Mouse (Mus musculus) stomach, embryonic 16.5 days (tissue): Measurements from ENCODE around the gene Fam174b. TPM values are rescaled to one million over a fixed set of nuclear protein-coding genes. Genes with fewer than 3 reads are reported as not detected.

Experiments
- ATAC-seq: fragments of 200-750 bp; cut with Nextera tagmentation; 2 replicates; pipeline ENCODE4 v1.8.0; 2017; ENCODE audit warnings: moderate number of reproducible peaks, moderate TSS enrichment; ENCODE audit not compliant: insufficient read depth, low FRiP score
- H3K27ac ChIP-seq: fragments of 300-500 bp; sonication (generic); 2 replicates; pipeline ENCODE4 v1.5.1; 2014; ENCODE audit warnings: low read length
- H3K27me3 ChIP-seq: fragments of 300-500 bp; sonication (generic); 2 replicates; pipeline ENCODE4 v1.6.1; 2014; ENCODE audit warnings: low read length, control low read depth, mixed read lengths; ENCODE audit not compliant: control insufficient read depth, insufficient read depth
- H3K36me3 ChIP-seq: fragments of 300-500 bp; sonication (generic); 2 replicates; pipeline ENCODE4 v1.6.1; 2014; ENCODE audit warnings: low read length; ENCODE audit not compliant: control insufficient read depth, insufficient read depth
- H3K4me1 ChIP-seq: fragments of 300-500 bp; sonication (generic); 2 replicates; pipeline ENCODE4 v1.6.1; 2014; ENCODE audit warnings: low read length, control low read depth, mixed read lengths; ENCODE audit not compliant: control insufficient read depth, insufficient read depth
- H3K4me2 ChIP-seq: fragments of 300-500 bp; sonication (generic); 2 replicates; pipeline ENCODE4 v1.6.1; 2014; ENCODE audit warnings: low read depth, low read length, mixed read lengths
- H3K4me3 ChIP-seq: fragments of 300-500 bp; sonication (generic); replicated peaks from 2 replicates; pipeline ENCODE4 v1.5.1; 2014; ENCODE audit warnings: mild to moderate bottlenecking, low read length
- H3K9ac ChIP-seq: fragments of 300-500 bp; sonication (generic); 2 replicates; pipeline ENCODE4 v1.6.1; 2014; ENCODE audit warnings: low read length
- H3K9me3 ChIP-seq: fragments of 300-500 bp; sonication (generic); replicated peaks from 2 replicates; pipeline ENCODE4 v1.6.1; 2016; ENCODE audit warnings: low read length, control low read depth; ENCODE audit not compliant: control insufficient read depth
- WGBS: fragments of 180-500 bp; shearing (Covaris S2); extraction: QIAGEN DNeasy Blood & Tissue Kit; methylation state at CpG from one replicate; pipeline ENCODE4 v1.1.7; 2014; 5-methylcytosine and 5-hydroxymethylcytosine counted together
- polyA plus RNA-seq: library from polyadenylated mRNA; unstranded; fragments of >200 nt; fragmentation: Nextera tagmentation; extraction: Ambion mirVana; gene quantifications from 2 replicates; pipeline ENCODE4 v1.2.1, GENCODE M21; 2015

Gene Fam174b
- polyA plus RNA-seq, 1 experiment from 2014 or later: 68.1 TPM

- no peaks in the 10 kb centered on the region for H3K4me1 ChIP-seq
- no peak overlapping the region for H3K4me3 ChIP-seq
- no peak for ATAC-seq
- H3K27ac ChIP-seq: no peak overlapping the region
- H3K9me3 ChIP-seq: peaks cover 3% of the 10 kb centered on the region; the same call in 1 of the 2 replicates
- no peak overlapping the region for H3K9ac ChIP-seq
- peaks cover 5% of the 10 kb centered on the region for H3K36me3 ChIP-seq
- H3K27me3 ChIP-seq: no peaks in the 10 kb centered on the region
- no peak overlapping the region for H3K4me2 ChIP-seq
- 82% methylated on average over 5 of the region's 5 CpGs for WGBS
These were observed 24.6 kb downstream of the Fam174b start for GRCm38 (mm10) chr7:73764679-73765078.

- Histone ChIP-seq H3K9me3 (peaks cover 5% of the 10 kb centered on the region; the same call in 1 of the 2 replicates), H3K4me1 (no peaks in the 10 kb centered on the region), H3K27me3 (no peaks in the 10 kb centered on the region), H3K9ac (no peak overlapping the region), H3K36me3 (peaks cover 9% of the 10 kb centered on the region), H3K27ac (no peak overlapping the region), H3K4me3 (no peak overlapping the region), H3K4me2 (no peak overlapping the region)
- no peak for ATAC-seq
- 63% methylated on average over 7 of the region's 7 CpGs for whole genome bisulfite sequencing
These were observed 25.2 kb downstream of the Fam174b start for GRCm38 (mm10) chr7:73765186-73765903.

- Histone ChIP-seq H3K4me1 (peaks cover 14% of the 10 kb centered on the region), H3K9ac (no peak overlapping the region), H3K9me3 (peaks cover 5% of the 10 kb centered on the region; the same call in 1 of the 2 replicates), H3K27ac (no peak overlapping the region; the same call in 1 of the 2 replicates), H3K36me3 (peaks cover 9% of the 10 kb centered on the region), H3K4me3 (no peak overlapping the region), H3K4me2 (no peak overlapping the region), H3K27me3 (no peaks in the 10 kb centered on the region)
- ATAC-seq: no peak
- 93% methylated on average over 4 of the region's 4 CpGs for WGBS
These were observed 29.1 kb downstream of the Fam174b start for GRCm38 (mm10) chr7:73769224-73769623.

- H3K9ac ChIP-seq: no peak overlapping the region
- H3K4me2 ChIP-seq: no peak overlapping the region
- H3K36me3 ChIP-seq: peaks cover 12% of the 10 kb centered on the region
- H3K4me1 ChIP-seq: peaks cover 14% of the 10 kb centered on the region
- H3K27me3 ChIP-seq: no peaks in the 10 kb centered on the region
- WGBS: 38% methylated on average over 19 of the region's 19 CpGs
- H3K27ac ChIP-seq: no peak overlapping the region; the same call in 1 of the 2 replicates
- H3K9me3 ChIP-seq: 0 out of 2 replicates have a peak, but pooled peaks cover 5% of the 10 kb centered on the region
- ATAC-seq: no peak
- no peak overlapping the region for H3K4me3 ChIP-seq
These were observed 31.5 kb downstream of the Fam174b start for GRCm38 (mm10) chr7:73771384-73772274.

- H3K36me3 ChIP-seq: peaks cover 15% of the 10 kb centered on the region
- H3K4me3 ChIP-seq: no peak overlapping the region
- no peaks in the 10 kb centered on the region for H3K27me3 ChIP-seq
- H3K4me1 ChIP-seq: peaks cover 14% of the 10 kb centered on the region
- WGBS: 56% methylated on average over 14 of the region's 14 CpGs
- 0 out of 2 replicates have a peak, but pooled peaks cover 5% of the 10 kb centered on the region for H3K9me3 ChIP-seq
- no peak overlapping the region for H3K9ac ChIP-seq
- no peak overlapping the region for H3K4me2 ChIP-seq
- no peak overlapping the region for H3K27ac ChIP-seq
- no peak; the same call in 1 of the 2 replicates for ATAC-seq
These were observed 32.2 kb downstream of the Fam174b start for GRCm38 (mm10) chr7:73772275-73772765.

- no peaks in the 10 kb centered on the region for H3K27me3 ChIP-seq
- H3K4me3 ChIP-seq: no peak overlapping the region
- ATAC-seq: no peak
- H3K27ac ChIP-seq: no peak overlapping the region
- H3K9ac ChIP-seq: no peak overlapping the region
- 0 out of 2 replicates have a peak, but pooled peaks cover under 1% of the 10 kb centered on the region for H3K9me3 ChIP-seq
- peaks cover 8% of the 10 kb centered on the region for H3K36me3 ChIP-seq
- H3K4me2 ChIP-seq: no peak overlapping the region
- WGBS: 69% methylated on average over 9 of the region's 9 CpGs
- H3K4me1 ChIP-seq: peaks cover 14% of the 10 kb centered on the region
These were observed 34.7 kb downstream of the Fam174b start for GRCm38 (mm10) chr7:73774781-73775180.

GRCm38 (mm10) chr7:73777777-73778176, 37.7 kb downstream of the Fam174b start:
- Histone ChIP-seq H3K4me3 (no peak overlapping the region), H3K27ac (no peak overlapping the region), H3K4me2 (no peak overlapping the region), H3K9ac (no peak overlapping the region), H3K4me1 (no peaks in the 10 kb centered on the region), H3K27me3 (no peaks in the 10 kb centered on the region), H3K36me3 (0 out of 2 replicates have a peak, but pooled peaks cover 6% of the 10 kb centered on the region), H3K9me3 (no peaks in the 10 kb centered on the region)
- 77% methylated on average over 3 of the region's 3 CpGs for WGBS
- ATAC-seq: no peak

- Histone ChIP-seq H3K27ac (no peak overlapping the region), H3K9ac (no peak overlapping the region), H3K4me1 (no peaks in the 10 kb centered on the region), H3K9me3 (no peaks in the 10 kb centered on the region), H3K4me3 (no peak overlapping the region), H3K4me2 (no peak overlapping the region), H3K36me3 (no peaks in the 10 kb centered on the region), H3K27me3 (no peaks in the 10 kb centered on the region)
- no peak for ATAC-seq
- WGBS: 85% methylated on average over 4 of the region's 4 CpGs
These were observed 44.8 kb downstream of the Fam174b start for GRCm38 (mm10) chr7:73784736-73785428.
